Mouse (Mus musculus): Measurements from ENCODE around the gene Atp2a1. TPM values are rescaled to one million over a fixed set of nuclear protein-coding genes. Genes with fewer than 3 reads are reported as not detected.
"Not testable (repeated sequence)": the region's sequence is repeated elsewhere in the genome, so short reads cannot be mapped to it uniquely, and the experiment has no call there.

Atp2a1 gene
- polyA plus RNA-seq, 1 experiment from 2014 or later: not detected

DNA sequence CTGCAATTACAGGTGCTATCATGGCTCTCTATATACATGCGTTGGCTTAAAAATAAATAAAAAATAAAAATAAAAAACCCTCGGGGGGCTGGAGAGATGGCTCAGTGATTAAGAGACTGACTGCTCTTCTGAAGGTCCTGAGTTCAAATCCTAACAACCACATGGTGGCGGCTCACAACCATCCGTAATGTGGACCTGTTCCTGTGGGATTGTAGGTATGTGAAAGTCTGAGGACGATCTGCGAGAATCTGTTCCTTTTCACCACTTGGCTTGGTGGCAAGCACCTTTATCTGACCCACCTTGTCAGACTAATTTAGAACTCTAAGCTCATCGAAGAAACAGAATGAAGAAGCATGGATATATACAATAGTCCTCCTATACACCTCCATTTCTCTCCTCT is 36.5 kb upstream of the Atp2a1 start:
- Histone ChIP-seq H3K9ac (replicated peaks; ENCODE audit: low read depth, low read length) (no peak overlapping the region), H3K27me3 (ENCODE audit: control insufficient read depth, insufficient read depth, low read length) (no peaks in the 10 kb centered on the region), H3K4me1 (ENCODE audit: control insufficient read depth, insufficient read depth, low read length) (0 out of 2 replicates have a peak, but pooled peaks cover 5% of the 10 kb centered on the region), H3K4me3 (ENCODE audit: low read depth, low read length) (no peak overlapping the region), H3K36me3 (ENCODE audit: control insufficient read depth, insufficient read depth, low read length) (peaks cover 68% of the 10 kb centered on the region), H3K9me3 (ENCODE audit: control insufficient read depth, low read depth, low read length) (no peaks in the 10 kb centered on the region), H3K4me2 (replicated peaks; ENCODE audit: low read depth, low read length) (no peak overlapping the region), H3K27ac (ENCODE audit: low read length) (no peak overlapping the region)
- 93% methylated on average over 7 of the region's 7 CpGs for WGBS
- no peak for ATAC-seq (ENCODE audit: insufficient number of reproducible peaks, insufficient read depth, low FRiP score, low read depth)

DNA sequence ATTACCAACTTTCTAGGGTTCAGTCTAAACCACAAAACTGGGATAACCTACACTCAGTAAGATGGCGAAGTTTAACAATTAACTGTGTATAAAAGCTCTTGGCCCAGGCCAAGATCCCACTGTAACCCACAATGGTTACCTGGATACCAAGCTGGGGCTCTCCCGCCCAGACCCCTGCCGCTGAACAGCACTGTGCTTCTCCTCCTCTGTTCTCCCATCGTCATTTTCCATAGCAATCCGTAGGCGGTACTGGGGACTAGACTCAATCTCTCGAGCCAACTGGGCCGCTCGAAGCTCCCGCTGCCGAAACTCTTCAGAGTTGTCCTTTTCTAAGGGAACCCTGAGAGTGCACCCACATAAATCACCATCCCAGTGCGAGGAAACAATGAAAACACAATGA is 35.1 kb upstream of the Atp2a1 start:
- ATAC-seq (ENCODE audit: insufficient number of reproducible peaks, insufficient read depth, low FRiP score, low read depth): no peak
- Histone ChIP-seq H3K4me2 (replicated peaks; ENCODE audit: low read depth, low read length) (no peak overlapping the region), H3K27me3 (ENCODE audit: control insufficient read depth, insufficient read depth, low read length) (no peaks in the 10 kb centered on the region), H3K27ac (ENCODE audit: low read length) (no peak overlapping the region), H3K36me3 (ENCODE audit: control insufficient read depth, insufficient read depth, low read length) (peaks cover 83% of the 10 kb centered on the region), H3K9me3 (ENCODE audit: control insufficient read depth, low read depth, low read length) (no peaks in the 10 kb centered on the region), H3K4me1 (ENCODE audit: control insufficient read depth, insufficient read depth, low read length) (0 out of 2 replicates have a peak, but pooled peaks cover 5% of the 10 kb centered on the region), H3K4me3 (ENCODE audit: low read depth, low read length) (no peak overlapping the region), H3K9ac (replicated peaks; ENCODE audit: low read depth, low read length) (no peak overlapping the region)
- 93% methylated on average over 12 of the region's 12 CpGs for WGBS

DNA sequence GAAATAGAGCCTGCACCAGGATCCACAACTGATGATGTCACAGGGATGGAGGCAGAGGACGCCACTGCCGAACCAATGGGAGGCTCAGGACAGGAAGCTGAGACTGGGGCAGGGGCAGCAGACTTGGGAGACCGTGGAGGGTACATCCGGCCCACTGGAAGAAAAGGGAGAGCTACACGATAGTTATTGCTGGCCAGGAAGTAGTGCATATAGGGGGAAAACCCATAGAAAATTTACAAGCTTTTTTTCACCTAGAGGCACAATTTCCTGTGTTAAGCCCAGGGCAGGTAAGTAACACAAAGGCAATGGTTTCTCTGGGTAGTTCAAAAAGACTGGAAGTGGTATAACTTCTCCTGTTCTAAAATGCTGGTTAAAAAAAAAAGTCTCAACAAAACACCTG is 33.6 kb upstream of the Atp2a1 start:
- 0 out of 2 replicates have a peak, but pooled peaks cover 5% of the 10 kb centered on the region for H3K4me1 ChIP-seq (ENCODE audit: control insufficient read depth, insufficient read depth, low read length)
- no peak overlapping the region for H3K4me3 ChIP-seq (ENCODE audit: low read depth, low read length)
- peaks cover 97% of the 10 kb centered on the region for H3K36me3 ChIP-seq (ENCODE audit: control insufficient read depth, insufficient read depth, low read length)
- no peak overlapping the region for H3K27ac ChIP-seq (ENCODE audit: low read length)
- no peak for ATAC-seq (ENCODE audit: insufficient number of reproducible peaks, insufficient read depth, low FRiP score, low read depth)
- no peaks in the 10 kb centered on the region for H3K9me3 ChIP-seq (ENCODE audit: control insufficient read depth, low read depth, low read length)
- WGBS: 88% methylated on average over 5 of the region's 5 CpGs
- no peak overlapping the region for H3K9ac ChIP-seq (replicated peaks; ENCODE audit: low read depth, low read length)
- no peak overlapping the region for H3K4me2 ChIP-seq (replicated peaks; ENCODE audit: low read depth, low read length)
- no peaks in the 10 kb centered on the region for H3K27me3 ChIP-seq (ENCODE audit: control insufficient read depth, insufficient read depth, low read length)

DNA sequence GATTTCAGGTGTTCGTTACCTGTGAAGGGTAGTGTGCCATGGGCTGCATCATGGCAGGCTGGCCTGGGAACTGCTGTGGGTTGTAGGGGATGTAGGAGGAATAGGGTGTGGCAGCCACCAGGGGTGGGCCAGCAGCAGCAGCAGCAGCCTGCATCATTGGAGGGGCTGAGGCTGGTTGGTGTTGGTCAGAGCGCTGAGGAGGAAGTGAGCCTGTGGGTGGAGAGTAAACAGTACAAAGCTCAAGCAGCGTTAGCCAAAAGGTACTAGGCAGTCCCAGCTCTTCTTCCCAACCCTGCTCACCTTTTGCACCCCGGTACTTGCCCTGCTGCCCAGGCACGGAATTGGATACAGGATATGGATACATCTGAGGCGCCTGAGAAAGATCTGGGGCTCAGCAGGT is 31.2 kb upstream of the Atp2a1 start:
- Histone ChIP-seq H3K27ac (ENCODE audit: low read length) (no peak overlapping the region), H3K9ac (replicated peaks; ENCODE audit: low read depth, low read length) (no peak overlapping the region), H3K4me2 (replicated peaks; ENCODE audit: low read depth, low read length) (no peak overlapping the region), H3K27me3 (ENCODE audit: control insufficient read depth, insufficient read depth, low read length) (no peaks in the 10 kb centered on the region), H3K4me3 (ENCODE audit: low read depth, low read length) (no peak overlapping the region), H3K4me1 (ENCODE audit: control insufficient read depth, insufficient read depth, low read length) (no peaks in the 10 kb centered on the region), H3K9me3 (ENCODE audit: control insufficient read depth, low read depth, low read length) (no peaks in the 10 kb centered on the region), H3K36me3 (ENCODE audit: control insufficient read depth, insufficient read depth, low read length) (peaks cover 91% of the 10 kb centered on the region)
- no peak for ATAC-seq (ENCODE audit: insufficient number of reproducible peaks, insufficient read depth, low FRiP score, low read depth)
- WGBS: 89% methylated on average over 6 of the region's 6 CpGs

DNA sequence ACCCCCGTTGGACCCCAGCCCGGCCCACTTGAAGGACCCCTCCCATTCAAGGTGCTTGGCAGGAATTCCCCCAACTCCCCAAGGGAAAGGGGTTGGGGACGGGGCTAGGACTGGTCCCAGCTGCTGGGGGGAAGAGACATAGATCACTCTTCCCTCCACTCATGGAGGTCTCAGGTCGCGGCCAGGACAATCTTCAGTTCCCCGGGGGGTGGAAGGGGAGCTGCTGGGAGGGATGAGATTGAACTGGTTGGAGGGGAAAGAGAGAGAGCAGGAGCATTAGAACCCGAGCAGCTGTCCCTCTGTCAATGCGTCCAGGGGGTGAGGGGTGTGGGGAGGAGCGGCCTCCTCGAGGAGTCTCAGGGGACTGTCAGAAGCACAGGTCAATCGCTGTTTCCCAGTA is 29.1 kb upstream of the Atp2a1 start:
- Histone ChIP-seq H3K9me3 (ENCODE audit: control insufficient read depth, low read depth, low read length) (no peaks in the 10 kb centered on the region), H3K27ac (ENCODE audit: low read length) (no peak overlapping the region), H3K4me3 (ENCODE audit: low read depth, low read length) (no peak overlapping the region), H3K4me1 (ENCODE audit: control insufficient read depth, insufficient read depth, low read length) (0 out of 2 replicates have a peak, but pooled peaks cover 8% of the 10 kb centered on the region), H3K9ac (replicated peaks; ENCODE audit: low read depth, low read length) (no peak overlapping the region), H3K4me2 (replicated peaks; ENCODE audit: low read depth, low read length) (no peak overlapping the region), H3K36me3 (ENCODE audit: control insufficient read depth, insufficient read depth, low read length) (peaks cover 69% of the 10 kb centered on the region), H3K27me3 (ENCODE audit: control insufficient read depth, insufficient read depth, low read length) (no peaks in the 10 kb centered on the region)
- ATAC-seq (ENCODE audit: insufficient number of reproducible peaks, insufficient read depth, low FRiP score, low read depth): no peak
- WGBS: 50% methylated on average over 11 of the region's 11 CpGs

DNA sequence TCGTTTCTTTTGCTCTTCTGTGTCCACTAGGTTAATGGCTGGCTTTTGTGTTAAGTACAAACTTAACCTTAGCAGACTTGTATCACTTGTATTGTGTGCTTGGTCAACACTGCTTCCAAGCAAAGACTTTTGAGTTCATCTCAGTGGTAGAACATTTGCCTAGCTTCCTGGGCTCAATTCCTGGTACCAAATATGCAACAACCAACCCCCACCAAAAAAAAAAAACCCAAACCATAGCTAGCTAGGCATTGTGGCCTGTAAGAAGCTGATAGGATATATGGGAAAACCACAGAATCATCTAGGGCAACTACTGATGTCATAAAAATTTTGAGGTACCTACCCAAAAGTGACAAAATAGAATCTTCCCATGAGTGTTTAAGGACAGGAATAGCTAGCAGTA is 28.1 kb upstream of the Atp2a1 start:
- 84% methylated on average over 1 of the region's 1 CpGs for WGBS
- ATAC-seq (ENCODE audit: insufficient number of reproducible peaks, insufficient read depth, low FRiP score, low read depth): no peak
- Histone ChIP-seq H3K36me3 (ENCODE audit: control insufficient read depth, insufficient read depth, low read length) (peaks cover 60% of the 10 kb centered on the region), H3K4me2 (replicated peaks; ENCODE audit: low read depth, low read length) (no peak overlapping the region), H3K4me3 (ENCODE audit: low read depth, low read length) (no peak overlapping the region), H3K27ac (ENCODE audit: low read length) (no peak overlapping the region), H3K27me3 (ENCODE audit: control insufficient read depth, insufficient read depth, low read length) (no peaks in the 10 kb centered on the region), H3K9ac (replicated peaks; ENCODE audit: low read depth, low read length) (no peak overlapping the region), H3K4me1 (ENCODE audit: control insufficient read depth, insufficient read depth, low read length) (0 out of 2 replicates have a peak, but pooled peaks cover 8% of the 10 kb centered on the region), H3K9me3 (ENCODE audit: control insufficient read depth, low read depth, low read length) (no peaks in the 10 kb centered on the region)

DNA sequence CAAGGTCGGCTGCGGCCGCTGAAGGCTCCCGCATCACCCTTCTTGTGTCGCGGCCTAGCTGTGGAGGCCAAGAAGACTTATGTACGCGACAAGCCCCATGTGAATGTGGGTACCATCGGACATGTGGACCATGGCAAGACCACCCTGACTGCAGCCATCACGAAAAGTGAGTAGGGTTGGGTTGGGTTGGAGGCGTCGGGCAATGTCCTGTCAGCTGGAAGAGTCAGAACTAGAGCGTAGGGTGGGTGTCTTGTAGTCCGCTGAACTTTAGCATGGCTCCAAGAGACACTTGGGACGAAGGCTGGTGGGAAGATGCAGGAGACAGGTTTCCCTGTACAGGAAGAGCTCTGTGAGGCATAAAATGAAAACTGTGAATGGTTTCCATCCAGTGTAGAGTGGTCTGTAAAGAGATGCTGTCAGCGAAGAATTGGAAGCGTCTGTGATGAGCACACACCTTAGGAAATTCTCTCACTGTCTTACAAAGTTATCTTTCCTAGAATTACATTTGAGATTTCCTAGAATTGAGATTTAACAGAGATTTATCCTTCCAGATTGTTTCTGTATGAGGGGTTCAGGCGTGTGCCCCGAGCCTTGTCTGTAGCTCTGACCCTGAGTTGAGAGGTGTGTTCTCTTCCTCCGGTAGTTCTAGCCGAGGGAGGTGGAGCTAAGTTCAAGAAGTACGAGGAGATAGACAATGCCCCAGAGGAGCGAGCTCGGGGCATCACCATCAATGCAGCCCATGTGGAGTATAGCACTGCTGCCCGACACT is 24.9 kb upstream of the Atp2a1 start:
- H3K9ac ChIP-seq (replicated peaks; ENCODE audit: low read depth, low read length): peak overlapping the region; percentile 67
- WGBS: 12% methylated on average over 21 of the region's 25 CpGs
- H3K4me3 ChIP-seq (ENCODE audit: low read depth, low read length): peak overlapping the region; percentile 59
- not testable (repeated sequence) for ATAC-seq (ENCODE audit: insufficient number of reproducible peaks, insufficient read depth, low FRiP score, low read depth); H3K4me1 ChIP-seq (ENCODE audit: control insufficient read depth, insufficient read depth, low read length); H3K9me3 ChIP-seq (ENCODE audit: control insufficient read depth, low read depth, low read length); H3K27ac ChIP-seq (ENCODE audit: low read length); H3K27me3 ChIP-seq (ENCODE audit: control insufficient read depth, insufficient read depth, low read length)
- H3K36me3 ChIP-seq (ENCODE audit: control insufficient read depth, insufficient read depth, low read length): peaks cover 28% of the 10 kb centered on the region
- peak overlapping the region; percentile 95 for H3K4me2 ChIP-seq (replicated peaks; ENCODE audit: low read depth, low read length)

DNA sequence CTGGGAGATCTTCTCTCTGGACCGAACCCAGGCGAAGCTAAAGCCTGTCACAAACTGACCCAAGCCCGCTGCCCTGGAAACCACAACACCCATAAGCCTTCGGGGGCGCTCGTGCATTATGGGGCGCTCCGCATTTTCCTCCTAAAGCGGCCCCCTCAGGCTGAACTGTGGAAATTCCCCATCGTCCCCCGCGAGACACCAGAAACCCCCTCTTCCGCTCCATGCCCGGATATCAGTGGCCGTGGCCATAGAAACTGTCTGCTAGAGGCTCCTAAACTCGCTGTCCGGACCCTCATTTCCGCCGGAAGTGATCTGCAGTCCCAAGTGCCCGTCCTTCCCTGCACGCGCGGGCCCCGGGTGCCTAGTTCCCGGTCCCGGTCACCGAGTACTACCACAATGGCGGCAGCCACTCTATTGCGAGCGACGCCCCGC is 24.2 kb upstream of the Atp2a1 start, which contains the start of gene Tufm:
Gene Tufm (plus strand): TSS at position 310 of the 432 bp plus-strand sequence.
- Histone ChIP-seq H3K9ac (replicated peaks; ENCODE audit: low read depth, low read length) (peak within 1 kb of the TSS; percentile 67), H3K27ac (ENCODE audit: low read length) (peak within 1 kb of the TSS; percentile 79), H3K4me3 (ENCODE audit: low read depth, low read length) (peak within 1 kb of the TSS; percentile 59), H3K4me1 (ENCODE audit: control insufficient read depth, insufficient read depth, low read length) (0 out of 2 replicates have a peak, but pooled peaks cover 8% of the 10 kb centered on the region), H3K4me2 (replicated peaks; ENCODE audit: low read depth, low read length) (peak within 1 kb of the TSS; percentile 95), H3K9me3 (ENCODE audit: control insufficient read depth, low read depth, low read length) (no peaks in the 10 kb centered on the region), H3K36me3 (ENCODE audit: control insufficient read depth, insufficient read depth, low read length) (peaks cover 20% of the 10 kb centered on the region), H3K27me3 (ENCODE audit: control insufficient read depth, insufficient read depth, low read length) (no peaks in the 10 kb centered on the region)
- WGBS: under 1% methylated on average over 32 of the region's 32 CpGs
- ATAC-seq (ENCODE audit: insufficient number of reproducible peaks, insufficient read depth, low FRiP score, low read depth): peak; percentile 90
